Mouse (Mus musculus): ENCODE measurements around the gene Stard7. TPM values are rescaled to one million over a fixed set of nuclear protein-coding genes. Genes with fewer than 3 reads are reported as not detected.

Gene Stard7
- polyA plus RNA-seq, 1 experiment = 44.7 TPM

DNA sequence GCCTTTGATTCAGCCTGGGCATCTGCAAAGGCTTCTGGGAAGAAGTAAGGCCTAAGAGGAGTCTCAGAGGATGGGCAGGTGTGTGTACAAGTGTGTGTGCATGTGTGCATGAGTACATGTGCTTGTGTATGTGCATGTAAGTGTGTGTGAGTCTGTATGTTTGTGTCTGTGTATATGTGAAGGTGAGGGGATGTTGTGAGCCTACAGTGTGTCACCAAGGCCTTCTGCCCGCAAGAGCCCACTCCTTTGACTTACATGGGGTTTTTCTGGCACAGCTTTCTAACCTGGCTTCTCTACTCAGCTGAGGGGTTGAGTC is 45.1 kb downstream of the Stard7 start:
- Histone ChIP-seq H3K4me1 (ENCODE audit: control insufficient read depth, insufficient read depth, low read length) (no peaks in the 10 kb centered on the region), H3K27ac (ENCODE audit: insufficient read depth, low read length) (no peak overlapping the region), H3K4me3 (ENCODE audit: insufficient read depth, low read length) (no peak overlapping the region)
- TF ChIP-seq CTCF (IDR thresholded peaks at IDR 0.05; ENCODE audit: borderline replicate concordance, insufficient read depth, low read length) (no peak), POLR2A (IDR thresholded peaks at IDR 0.05; ENCODE audit: low read depth, low read length) (no peak)

DNA sequence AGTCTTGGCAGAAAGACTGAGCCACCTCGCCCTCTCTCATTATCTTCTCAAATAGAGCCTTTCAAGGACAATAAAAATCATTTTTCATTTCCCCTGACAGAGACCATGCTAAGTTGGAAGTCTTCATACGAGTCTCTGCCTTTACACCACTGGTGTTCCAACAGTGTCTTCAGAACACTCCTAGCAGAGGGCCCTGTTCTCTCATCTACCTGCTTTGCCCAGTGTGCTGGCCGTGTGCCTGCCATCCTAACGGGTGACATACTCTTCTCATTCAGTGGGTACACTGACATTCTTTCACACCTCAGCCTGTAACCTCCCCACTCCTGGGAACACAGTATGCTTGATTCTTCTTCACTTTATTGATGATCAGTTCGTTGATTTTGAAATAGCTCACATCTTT is 46.4 kb downstream of the Stard7 start:
- no peak for TF ChIP-seq CTCF (IDR thresholded peaks at IDR 0.05; ENCODE audit: borderline replicate concordance, insufficient read depth, low read length)
- TF ChIP-seq POLR2A (IDR thresholded peaks at IDR 0.05; ENCODE audit: low read depth, low read length) = no peak
- Histone ChIP-seq H3K27ac (ENCODE audit: insufficient read depth, low read length) (no peak overlapping the region), H3K4me1 (ENCODE audit: control insufficient read depth, insufficient read depth, low read length) (no peaks in the 10 kb centered on the region), H3K4me3 (ENCODE audit: insufficient read depth, low read length) (no peak overlapping the region)

DNA sequence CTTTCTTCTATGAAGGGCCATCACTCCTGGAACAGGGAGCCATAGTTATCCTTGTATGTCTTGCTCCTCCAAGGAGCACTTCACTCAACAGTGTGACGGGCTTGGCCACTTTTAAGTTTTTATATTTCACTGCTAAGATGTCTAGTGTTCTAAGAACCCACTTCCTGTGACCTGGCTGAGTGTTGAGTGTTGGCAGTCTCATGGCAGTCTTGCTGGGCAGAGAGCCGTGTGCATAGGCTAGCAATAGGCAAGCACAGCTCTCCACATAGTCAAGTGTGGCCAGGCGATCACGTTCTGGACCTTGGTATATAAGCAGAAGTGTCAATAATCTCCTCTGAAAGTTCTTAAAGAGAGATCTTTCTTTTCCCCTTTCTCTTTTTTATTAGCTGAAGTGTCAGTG is 48.1 kb downstream of the Stard7 start:
- Histone ChIP-seq H3K4me1 (ENCODE audit: control insufficient read depth, insufficient read depth, low read length) (peaks cover 3% of the 10 kb centered on the region; the same call in 1 of the 2 replicates), H3K27ac (ENCODE audit: insufficient read depth, low read length) (no peak overlapping the region)
- no peak for TF ChIP-seq POLR2A (IDR thresholded peaks at IDR 0.05; ENCODE audit: low read depth, low read length)
- TF ChIP-seq CTCF (IDR thresholded peaks at IDR 0.05; ENCODE audit: borderline replicate concordance, insufficient read depth, low read length) = no peak

DNA sequence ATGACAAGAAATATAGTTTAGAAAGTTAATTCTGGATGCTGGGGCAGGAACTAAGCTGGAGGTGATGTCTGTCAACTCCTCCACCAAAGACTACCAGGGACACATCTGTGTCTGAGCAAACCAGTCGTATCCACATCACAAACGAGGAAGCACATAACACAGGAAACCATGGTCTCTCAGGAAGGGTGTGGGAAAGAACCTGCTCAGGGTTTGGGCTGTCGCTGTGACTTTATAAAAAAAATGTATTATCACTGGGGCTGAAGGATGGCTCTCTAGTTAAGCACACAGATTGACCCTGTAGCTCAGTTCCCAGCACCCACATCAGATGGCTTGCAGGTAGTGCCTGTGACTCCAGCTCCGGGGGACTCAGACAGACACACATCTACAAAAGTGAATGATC is 49.1 kb downstream of the Stard7 start:
- Histone ChIP-seq H3K4me1 (ENCODE audit: control insufficient read depth, insufficient read depth, low read length) (peaks cover 7% of the 10 kb centered on the region; the same call in 1 of the 2 replicates), H3K27ac (ENCODE audit: insufficient read depth, low read length) (no peak overlapping the region), H3K4me3 (ENCODE audit: insufficient read depth, low read length) (no peak overlapping the region)
- TF ChIP-seq CTCF (IDR thresholded peaks at IDR 0.05; ENCODE audit: borderline replicate concordance, insufficient read depth, low read length) (no peak), POLR2A (IDR thresholded peaks at IDR 0.05; ENCODE audit: low read depth, low read length) (no peak)

More for the DNA sequence above, 48.1 kb downstream of the Stard7 start:
- no peak overlapping the region for H3K4me3 ChIP-seq (ENCODE audit: insufficient read depth, low read length)

DNA sequence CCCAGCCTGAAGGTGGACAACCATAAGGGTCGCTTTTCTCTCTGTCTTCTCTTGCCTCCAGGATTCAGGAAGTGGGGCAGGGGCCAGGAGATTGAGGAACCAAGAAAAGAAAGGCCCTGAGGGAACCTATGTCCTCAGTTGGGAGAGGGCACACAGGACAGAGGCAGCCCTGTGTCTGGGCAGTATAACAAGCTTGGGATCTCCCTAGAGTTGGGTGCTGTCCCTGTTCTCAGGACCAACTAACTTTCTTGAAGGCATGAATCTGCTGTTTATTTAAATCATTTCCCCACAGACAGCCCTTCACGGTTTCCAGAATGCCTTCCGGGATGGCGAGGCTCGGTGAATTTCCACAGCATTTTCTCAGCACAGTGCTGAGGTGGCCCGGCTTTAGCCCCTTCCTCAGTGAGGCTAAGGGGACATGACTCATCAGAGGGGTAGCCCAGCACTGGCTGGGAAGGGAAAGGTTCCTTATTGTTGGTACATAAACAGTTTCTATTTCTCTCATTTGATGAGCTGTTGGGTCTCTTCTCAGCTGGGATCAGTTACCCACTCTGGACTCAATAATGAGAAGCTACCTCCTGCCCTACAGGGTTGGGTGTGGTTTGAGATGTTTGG is 52.8 kb downstream of the Stard7 start:
- H3K4me1 ChIP-seq (ENCODE audit: control insufficient read depth, insufficient read depth, low read length) = peaks cover 7% of the 10 kb centered on the region; the same call in 1 of the 2 replicates
- H3K4me3 ChIP-seq (ENCODE audit: insufficient read depth, low read length) = no peak overlapping the region
- TF ChIP-seq POLR2A (IDR thresholded peaks at IDR 0.05; ENCODE audit: low read depth, low read length) (no peak), CTCF (IDR thresholded peaks at IDR 0.05; ENCODE audit: borderline replicate concordance, insufficient read depth, low read length) (no peak)
- no peak overlapping the region for H3K27ac ChIP-seq (ENCODE audit: insufficient read depth, low read length)

DNA sequence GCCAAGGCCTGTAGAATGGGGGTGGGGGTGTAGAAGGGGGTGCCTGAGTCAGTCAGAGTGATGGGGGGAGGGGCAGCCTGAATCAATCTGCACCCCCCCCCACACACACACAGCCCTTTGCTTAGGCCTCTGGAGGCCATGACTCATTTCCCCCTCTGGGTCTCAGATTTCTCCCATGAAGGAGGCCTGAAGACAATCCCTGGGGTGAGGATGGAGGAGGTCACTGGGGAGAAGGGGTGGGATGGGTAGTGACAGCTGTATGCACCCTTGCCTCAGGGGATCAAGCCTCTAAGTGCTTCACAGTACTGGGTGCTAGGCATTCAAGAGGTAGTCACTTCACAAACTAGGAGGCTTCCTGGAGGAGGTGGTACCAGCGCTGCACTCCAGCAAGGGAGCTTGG is 53.6 kb downstream of the Stard7 start:
- Histone ChIP-seq H3K27ac (ENCODE audit: insufficient read depth, low read length) (no peak overlapping the region), H3K4me3 (ENCODE audit: insufficient read depth, low read length) (no peak overlapping the region), H3K4me1 (ENCODE audit: control insufficient read depth, insufficient read depth, low read length) (peaks cover 7% of the 10 kb centered on the region; the same call in 1 of the 2 replicates)
- no peak for TF ChIP-seq CTCF (IDR thresholded peaks at IDR 0.05; ENCODE audit: borderline replicate concordance, insufficient read depth, low read length)

DNA sequence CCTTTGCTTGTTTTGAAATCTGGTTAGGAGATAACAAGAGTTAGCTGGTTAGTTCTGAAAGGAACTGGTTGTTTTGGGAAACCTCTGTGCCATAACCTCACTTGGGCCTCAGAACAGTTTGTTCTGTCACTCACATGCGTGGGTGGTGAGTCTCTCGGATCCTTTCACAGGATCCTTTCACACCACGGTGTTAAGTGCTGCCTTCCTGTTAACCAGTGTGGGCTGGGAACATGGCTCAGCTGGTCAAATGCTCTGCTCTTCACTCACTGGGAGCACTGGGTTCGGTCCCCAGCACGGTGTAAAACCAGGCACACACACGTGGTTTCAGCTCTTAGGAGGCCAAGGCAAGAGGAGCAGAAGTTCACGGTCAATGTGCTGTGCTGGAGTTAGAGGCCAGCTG is 54.4 kb downstream of the Stard7 start:
- TF ChIP-seq CTCF (IDR thresholded peaks at IDR 0.05; ENCODE audit: borderline replicate concordance, insufficient read depth, low read length) = no peak
- TF ChIP-seq POLR2A (IDR thresholded peaks at IDR 0.05; ENCODE audit: low read depth, low read length) = no peak
- Histone ChIP-seq H3K4me1 (ENCODE audit: control insufficient read depth, insufficient read depth, low read length) (peaks cover 7% of the 10 kb centered on the region; the same call in 1 of the 2 replicates), H3K27ac (ENCODE audit: insufficient read depth, low read length) (no peak overlapping the region), H3K4me3 (ENCODE audit: insufficient read depth, low read length) (no peak overlapping the region)

DNA sequence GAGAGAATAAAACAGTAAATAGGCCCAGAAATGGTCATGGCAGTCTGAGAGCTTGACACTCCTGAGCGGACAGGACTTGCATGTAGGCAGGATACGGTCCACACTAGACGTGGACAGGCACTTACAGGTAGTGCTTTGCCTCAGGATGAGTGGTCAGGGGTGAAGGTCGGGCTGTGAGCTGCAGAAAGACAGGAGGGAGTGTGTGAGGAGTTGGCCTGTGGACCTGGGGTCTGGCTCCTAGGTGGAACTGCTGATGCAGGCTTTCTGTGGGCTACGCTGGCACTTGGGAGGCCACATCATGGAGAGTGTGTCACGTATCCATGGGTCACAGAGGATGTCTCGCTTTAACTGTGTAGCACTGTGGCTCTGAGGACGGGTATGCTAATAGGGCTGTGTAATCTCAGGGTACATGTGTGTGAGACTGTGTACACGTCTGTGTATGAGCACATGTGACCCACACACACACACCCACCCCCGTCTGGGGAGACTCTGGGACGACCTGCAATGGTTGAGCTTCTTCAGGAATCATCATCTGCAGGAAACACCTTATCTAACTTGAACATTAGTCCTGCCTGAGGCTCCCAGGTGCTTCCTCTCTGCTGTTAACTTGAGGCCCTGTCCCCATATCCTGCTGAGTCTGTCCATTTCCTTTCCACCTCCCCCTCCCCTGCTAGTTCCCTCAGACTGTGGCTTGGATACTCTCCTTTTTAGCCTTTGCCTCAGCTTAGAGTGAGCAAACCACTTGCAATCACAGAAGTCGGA is 58.3 kb downstream of the Stard7 start:
- H3K4me3 ChIP-seq (ENCODE audit: insufficient read depth, low read length) = no peak overlapping the region
- no peak overlapping the region for H3K27ac ChIP-seq (ENCODE audit: insufficient read depth, low read length)
- H3K4me1 ChIP-seq (ENCODE audit: control insufficient read depth, insufficient read depth, low read length) = peaks cover 2% of the 10 kb centered on the region; the same call in 1 of the 2 replicates
- TF ChIP-seq POLR2A (IDR thresholded peaks at IDR 0.05; ENCODE audit: low read depth, low read length) (no peak), CTCF (IDR thresholded peaks at IDR 0.05; ENCODE audit: borderline replicate concordance, insufficient read depth, low read length) (no peak)

DNA sequence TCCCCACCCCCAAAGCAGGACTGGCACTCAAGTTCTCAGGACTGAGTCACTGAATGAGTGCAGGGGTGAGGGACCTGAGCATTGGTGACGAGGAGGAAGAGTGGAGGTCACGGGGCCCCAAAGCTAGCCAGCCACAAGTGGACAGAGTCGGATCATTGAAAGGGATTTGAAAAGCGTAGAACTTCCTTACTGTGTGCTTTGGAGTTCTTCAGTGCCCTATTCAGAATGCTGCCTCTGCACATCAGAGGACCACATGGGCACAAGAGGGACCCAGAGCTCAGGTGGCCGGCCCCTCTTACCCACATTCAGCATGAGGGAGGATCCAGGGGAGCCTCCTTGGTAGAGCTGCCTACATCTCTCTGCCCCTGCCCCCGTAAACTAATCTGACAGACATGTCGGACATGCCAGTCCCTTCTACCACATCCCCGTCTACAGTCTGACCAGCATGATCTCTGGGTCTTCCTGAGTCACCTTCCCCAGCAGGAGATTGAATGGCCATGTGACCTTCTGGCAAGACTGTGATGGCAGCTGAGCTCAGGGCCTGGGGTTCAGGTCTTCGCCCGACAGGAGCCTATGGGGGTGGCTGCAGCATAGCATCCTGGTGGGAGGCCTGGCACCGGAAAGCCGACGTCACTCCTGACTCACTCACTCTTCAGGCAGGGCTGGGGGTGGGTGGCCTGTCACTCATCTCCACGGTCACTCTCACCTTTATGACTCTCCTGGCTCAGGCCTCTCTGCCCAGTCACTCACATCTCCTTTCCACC is 63.0 kb downstream of the Stard7 start:
- H3K27ac ChIP-seq (ENCODE audit: insufficient read depth, low read length) = no peak overlapping the region
- TF ChIP-seq POLR2A (IDR thresholded peaks at IDR 0.05; ENCODE audit: low read depth, low read length) (no peak), CTCF (IDR thresholded peaks at IDR 0.05; ENCODE audit: borderline replicate concordance, insufficient read depth, low read length) (no peak)
- no peak overlapping the region for H3K4me3 ChIP-seq (ENCODE audit: insufficient read depth, low read length)
- no peaks in the 10 kb centered on the region for H3K4me1 ChIP-seq (ENCODE audit: control insufficient read depth, insufficient read depth, low read length)

All from embryonic fibroblast, embryonic 13.5 days (primary cell).